Mouse (Mus musculus): ENCODE results near the gene Gm6812. TPM values are rescaled to one million over a fixed set of nuclear protein-coding genes. Genes with fewer than 3 reads are reported as not detected.
"Not testable (repeated sequence)": the region's sequence is repeated elsewhere in the genome, so short reads cannot be mapped to it uniquely, and the experiment has no call there.

Gm6812 gene
- polyA plus RNA-seq (2011; ENCODE audit: insufficient read depth, insufficient read length, low read depth, missing spikeins) = not detected in 2 replicates

DNA sequence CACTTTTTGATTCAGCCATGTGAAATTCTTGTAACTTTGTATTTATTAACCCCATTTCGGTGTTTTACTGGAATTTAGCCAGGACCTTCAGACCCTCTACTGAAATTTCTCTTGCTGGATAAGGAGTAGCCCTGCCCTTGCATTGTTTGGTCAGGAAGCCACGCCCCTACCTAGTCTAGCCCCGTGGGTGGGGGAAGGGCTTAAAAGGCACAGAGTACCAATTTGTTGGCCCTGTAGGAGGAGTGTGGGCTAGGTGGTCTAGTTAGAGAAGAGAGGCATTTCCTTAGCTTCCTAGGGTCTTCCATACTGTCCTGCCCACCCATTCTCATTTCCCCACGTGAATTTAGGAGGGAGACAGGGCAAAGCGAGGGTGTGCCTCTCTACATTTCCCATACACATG, at the start of gene Gm6812:
Gene Gm6812 (minus strand): TSS at position 101 of the 400 bp plus-strand sequence.
- not testable (repeated sequence) for H3K36me3 ChIP-seq (ENCODE audit: control insufficient read depth, insufficient read depth, low read length, poor library complexity, severe bottlenecking); H3K9me3 ChIP-seq (replicated peaks; ENCODE audit: control insufficient read depth, insufficient read depth, low read length, poor library complexity, severe bottlenecking); H3K27me3 ChIP-seq (ENCODE audit: control insufficient read depth, insufficient read depth, low read length, poor library complexity, severe bottlenecking); H3K4me3 ChIP-seq (ENCODE audit: low read depth, low read length); H3K9ac ChIP-seq (ENCODE audit: low read depth, poor library complexity, severe bottlenecking); H3K4me1 ChIP-seq (ENCODE audit: control insufficient read depth, insufficient read depth, low read length); H3K27ac ChIP-seq (ENCODE audit: insufficient read depth, low read length)

- H3K4me1 ChIP-seq (ENCODE audit: control insufficient read depth, insufficient read depth, low read length) = no peaks in the 10 kb centered on the region
- no peaks in the 10 kb centered on the region for H3K9me3 ChIP-seq (replicated peaks; ENCODE audit: control insufficient read depth, insufficient read depth, low read length, poor library complexity, severe bottlenecking)
- TF ChIP-seq POLR2A (IDR thresholded peaks at IDR 0.05; ENCODE audit: insufficient read depth, low read length) = no peak
- TF ChIP-seq CTCF (IDR thresholded peaks at IDR 0.05; ENCODE audit: low read depth, low read length) = no peak
- no peak for TF ChIP-seq EP300 (IDR thresholded peaks at IDR 0.05; ENCODE audit: insufficient read depth, low read depth, low read length)
- no peaks in the 10 kb centered on the region for H3K36me3 ChIP-seq (ENCODE audit: control insufficient read depth, insufficient read depth, low read length, poor library complexity, severe bottlenecking)
- H3K27ac ChIP-seq (ENCODE audit: insufficient read depth, low read length) = no peak overlapping the region
- H3K9ac ChIP-seq (ENCODE audit: low read depth, poor library complexity, severe bottlenecking) = no peak overlapping the region
- no peaks in the 10 kb centered on the region for H3K27me3 ChIP-seq (ENCODE audit: control insufficient read depth, insufficient read depth, low read length, poor library complexity, severe bottlenecking)
- H3K4me3 ChIP-seq (ENCODE audit: low read depth, low read length) = no peak overlapping the region
Observed at GRCm38 (mm10) chrX:68865145-68865544, 27.7 kb downstream of the Gm6812 start.

Other genes with a start within 250 kb of the Gm6812 start
- gene Fmr1, start 214.5 kb downstream of the Gm6812 start, polyA plus RNA-seq (2011; ENCODE audit: insufficient read depth, insufficient read length, low read depth, missing spikeins) = 88.2 and 96.3 TPM in 2 replicates
- gene Fmr1nb, start 131.2 kb downstream of the Gm6812 start, polyA plus RNA-seq (2011; ENCODE audit: insufficient read depth, insufficient read length, low read depth, missing spikeins) = 12.1 and 13.1 TPM in 2 replicates
- gene Gm14698, start 72.0 kb downstream of the Gm6812 start, polyA plus RNA-seq (2011; ENCODE audit: insufficient read depth, insufficient read length, low read depth, missing spikeins) = 9.4 and 9.8 TPM in 2 replicates